29 mouse cellular contexts compared by ENCODE assay signal in the genomic region with DNA sequence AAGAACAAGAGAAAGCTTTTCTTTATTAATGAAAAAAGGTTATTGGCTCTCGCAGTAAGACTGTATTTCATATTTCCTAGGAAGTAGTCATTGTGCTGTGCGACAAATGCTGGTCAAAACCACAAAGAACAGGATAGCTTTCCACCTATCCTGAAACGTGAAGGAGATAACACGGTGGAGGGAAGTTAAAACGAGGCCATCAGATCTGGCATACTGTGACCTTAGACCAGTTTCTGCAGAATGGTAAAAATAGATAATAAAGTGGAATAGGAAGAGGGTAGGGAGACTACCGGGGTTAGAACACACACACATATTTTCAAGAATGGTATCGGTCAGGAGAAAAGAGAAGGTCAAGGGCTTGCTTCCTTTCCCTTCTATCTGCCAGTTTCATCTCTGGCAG.
"Had no signal": no experiment of that assay in that cellular context is flagged by ENCODE, and none has a peak within 500 bp of the region (broad histone marks: within the 10 kb centered on the region; RNA-seq: fewer than 3 reads in every experiment).

No protein-coding gene starts in this region.

- H3K9me3 ChIP-seq: limb, embryonic 10.5 days; limb, embryonic 12.5 days; limb, embryonic 13.5 days; limb, embryonic 15.5 days; liver, embryonic 12.5 days; liver, embryonic 13.5 days; liver, embryonic 15.5 days; lung, embryonic 15.5 days; megakaryocyte, embryonic 14.5 days; midbrain, embryonic 10.5 days; midbrain, embryonic 12.5 days; midbrain, embryonic 13.5 days; midbrain, embryonic 15.5 days had no signal

- H3K36me3 ChIP-seq: limb, embryonic 10.5 days; limb, embryonic 12.5 days; limb, embryonic 13.5 days; limb, embryonic 15.5 days; liver, embryonic 12.5 days; liver, embryonic 13.5 days; liver, embryonic 15.5 days; lung, embryonic 15.5 days; midbrain, embryonic 10.5 days; midbrain, embryonic 12.5 days; midbrain, embryonic 13.5 days; midbrain, embryonic 15.5 days had no signal

- H3K4me3 ChIP-seq: limb, embryonic 10.5 days; limb, embryonic 12.5 days; limb, embryonic 13.5 days; limb, embryonic 15.5 days; liver, embryonic 12.5 days; liver, embryonic 13.5 days; liver, embryonic 15.5 days; lung, embryonic 15.5 days; megakaryocyte, embryonic 14.5 days; midbrain, embryonic 10.5 days; midbrain, embryonic 12.5 days; midbrain, embryonic 13.5 days; midbrain, embryonic 15.5 days; myocyte had no signal

- H3K9ac ChIP-seq: limb, embryonic 12.5 days; limb, embryonic 13.5 days; limb, embryonic 15.5 days; liver, embryonic 12.5 days; liver, embryonic 13.5 days; liver, embryonic 14.5 days; liver, embryonic 15.5 days; liver, postnatal 0 days; lung, embryonic 14.5 days; lung, embryonic 15.5 days; midbrain, embryonic 12.5 days; midbrain, embryonic 13.5 days; midbrain, embryonic 15.5 days had no signal

- H3K27ac ChIP-seq: limb, embryonic 10.5 days; limb, embryonic 12.5 days; limb, embryonic 13.5 days; limb, embryonic 15.5 days; liver, embryonic 12.5 days; liver, embryonic 13.5 days; liver, embryonic 14.5 days; liver, embryonic 15.5 days; lung, embryonic 15.5 days; macrophage; midbrain, embryonic 10.5 days; midbrain, embryonic 12.5 days; midbrain, embryonic 13.5 days; midbrain, embryonic 15.5 days had no signal

- H3K4me1 ChIP-seq: limb, embryonic 10.5 days; limb, embryonic 12.5 days; limb, embryonic 13.5 days; limb, embryonic 15.5 days; lung, embryonic 15.5 days; midbrain, embryonic 10.5 days; midbrain, embryonic 12.5 days; midbrain, embryonic 13.5 days; midbrain, embryonic 15.5 days had no signal

- ATAC-seq: liver, embryonic 12.5 days; liver, postnatal 0 days; lung, postnatal 0 days; midbrain, embryonic 13.5 days; midbrain, embryonic 15.5 days; midbrain, embryonic 16.5 days had no signal

- DNase-seq: left cerebral cortex, postnatal 4 days; liver; liver, embryonic 13.5 days; liver, postnatal 0 days; lung, adult 18-20 months; lung, adult 2 months; lung, embryonic 14.5 days; lung, postnatal 10 days; lung, postnatal 14 days; lung, postnatal 36 days; lung, postnatal 4 days; midbrain, embryonic 14.5 days had no signal

- H3K27me3 ChIP-seq: limb, embryonic 12.5 days; limb, embryonic 13.5 days; limb, embryonic 15.5 days; liver, embryonic 12.5 days; liver, embryonic 13.5 days; liver, embryonic 15.5 days; lung, embryonic 15.5 days; megakaryocyte, embryonic 14.5 days; midbrain, embryonic 12.5 days; midbrain, embryonic 13.5 days; midbrain, embryonic 15.5 days had no signal
